Mouse (Mus musculus) ES-E14 (cell line): ENCODE results near the gene Ptgds.

ENCODE experiments used
- HCFC1 ChIP-seq: IDR thresholded peaks from 2 replicates; pipeline ENCODE4 v1.6.1; 2012; ENCODE audit warnings: low read length, inconsistent platforms, borderline replicate concordance; ENCODE audit not compliant: insufficient read depth
- ZNF384 ChIP-seq: IDR thresholded peaks from 2 replicates; pipeline ENCODE4 v1.6.1; 2012; ENCODE audit warnings: low read depth, low read length, inconsistent platforms

- TF ChIP-seq ZNF384 (no peak), HCFC1 (no peak)
Observed at GRCm38 (mm10) chr2:25431308-25431855, 38.5 kb downstream of the Ptgds start.
